Mouse (Mus musculus) G1E (cell line): ENCODE measurements around the gene Kpna3. TPM values are rescaled to one million over a fixed set of nuclear protein-coding genes. Genes with fewer than 3 reads are reported as not detected.
"Not testable (repeated sequence)": the region's sequence is repeated elsewhere in the genome, so short reads cannot be mapped to it uniquely, and the experiment has no call there.

Experiments used
- ATAC-seq: 2 replicates; pipeline ENCODE4 v1.8.0; 2016; ENCODE audit warnings: mild to moderate bottlenecking; ENCODE audit not compliant: insufficient number of reproducible peaks, poor library complexity, low FRiP score, severe bottlenecking; ENCODE audit errors: extremely low read depth
- DNase-seq: peaks from one replicate; pipeline ENCODE4 v3.0.0; 2012; ENCODE audit warnings: low spot score
- H3K27me3 ChIP-seq: 2 replicates; pipeline ENCODE4 v1.6.1; 2012; ENCODE audit warnings: mild to moderate bottlenecking, low read length, inconsistent platforms; ENCODE audit not compliant: insufficient read depth
- H3K36me3 ChIP-seq: replicated peaks from 2 replicates; pipeline ENCODE3; 2012; ENCODE audit warnings: mild to moderate bottlenecking, inconsistent platforms
- H3K4me1 ChIP-seq: 2 replicates; pipeline ENCODE4 v1.6.1; 2012; ENCODE audit warnings: low read depth, low read length, inconsistent platforms, mixed read lengths; ENCODE audit not compliant: insufficient read depth
- H3K4me3 ChIP-seq: 2 replicates; pipeline ENCODE4 v1.5.1; 2012; ENCODE audit warnings: low read depth, mild to moderate bottlenecking, inconsistent platforms, low read length, moderate library complexity, mixed read lengths
- H3K9me3 ChIP-seq: replicated peaks from 2 replicates; pipeline ENCODE4 v1.6.1; 2012; ENCODE audit warnings: inconsistent platforms
- CTCF ChIP-seq: IDR thresholded peaks from 2 replicates; pipeline ENCODE4 v1.5.1; 2012; ENCODE audit warnings: low read depth, low read length, inconsistent platforms, mixed read lengths
- GATA1 ChIP-seq: IDR thresholded peaks from 2 replicates; pipeline ENCODE4 v1.6.1; 2012; ENCODE audit warnings: borderline replicate concordance, low read length, inconsistent platforms, mixed read lengths
- GATA2 ChIP-seq: IDR thresholded peaks from 2 replicates; pipeline ENCODE4 v1.6.1; 2012; ENCODE audit warnings: low read depth, low read length, inconsistent platforms, borderline replicate concordance
- POLR2AphosphoS5 ChIP-seq: IDR thresholded peaks from 2 replicates; pipeline ENCODE4 v1.6.1; 2012; ENCODE audit warnings: low read depth, low read length, inconsistent platforms; ENCODE audit not compliant: insufficient replicate concordance
- TAL1 ChIP-seq: conservative IDR thresholded peaks from 2 replicates; pipeline ENCODE4 v1.6.1; 2012; ENCODE audit warnings: low read depth, low read length, inconsistent platforms, mixed read lengths
- polyA plus RNA-seq: library from polyadenylated mRNA; stranded (reverse); fragments of >175 nt; gene quantifications from 2 replicates; pipeline ENCODE4 v1.2.3, GENCODE M21; 2012
- total RNA-seq, 2 experiments: library from RNA; stranded (forward) in 1 of 2; stranded (reverse) in 1 of 2; fragments of 200-1000 nt in 1 of 2; fragments of >200 nt in 1 of 2; fragmentation: Nextera tagmentation in 1 of 2; gene quantifications; 2 replicates each; pipeline ENCODE4 v1.2.3; 2014 to 2017

The Kpna3 gene
- total and polyA plus RNA-seq, 3 experiments = 11.8 to 79.2 (median 44.9) TPM

- ATAC-seq (no peak), DNase-seq (no peak)
- peaks cover 39% of the 10 kb centered on the region for H3K27me3 ChIP-seq
- H3K36me3 ChIP-seq = no peaks in the 10 kb centered on the region
- no peak overlapping the region for H3K4me3 ChIP-seq
- peaks cover 5% of the 10 kb centered on the region; the same call in 1 of the 2 replicates for H3K4me1 ChIP-seq
- no peaks in the 10 kb centered on the region for H3K9me3 ChIP-seq
- no peak for TF ChIP-seq TAL1
- no peak for TF ChIP-seq CTCF
- TF ChIP-seq GATA2 = no peak
- TF ChIP-seq GATA1 = no peak
Observed at GRCm38 (mm10) chr14:61447775-61448174, 8.1 kb upstream of the Kpna3 start.

- TF ChIP-seq GATA1 (no peak), TAL1 (no peak), CTCF (no peak), POLR2AphosphoS5 (no peak), GATA2 (no peak)
Observed at GRCm38 (mm10) chr14:61439141-61439660, 473 bp downstream of the Kpna3 start.

GRCm38 (mm10) chr14:61438171-61438945 is 1.3 kb downstream of the Kpna3 start:
- 0 out of 2 replicates have a peak, but pooled peaks cover 2% of the 10 kb centered on the region for H3K27me3 ChIP-seq
- H3K36me3 ChIP-seq = peaks cover 15% of the 10 kb centered on the region
- DNase-seq = no peak
- peak overlapping the region; percentile 95; the same call in 1 of the 2 replicates for H3K4me3 ChIP-seq
- no peak for ATAC-seq
- peaks cover 45% of the 10 kb centered on the region for H3K4me1 ChIP-seq
- H3K9me3 ChIP-seq = no peaks in the 10 kb centered on the region
- no peak for TF ChIP-seq CTCF
- no peak for TF ChIP-seq GATA2
- TF ChIP-seq GATA1 = no peak
- no peak for TF ChIP-seq TAL1
- TF ChIP-seq POLR2AphosphoS5 = no peak

More at GRCm38 (mm10) chr14:61439141-61439660, 473 bp downstream of the Kpna3 start:
- Histone ChIP-seq H3K4me1 (peaks cover 39% of the 10 kb centered on the region), H3K9me3 (no peaks in the 10 kb centered on the region), H3K4me3 (peak overlapping the region; percentile 95), H3K36me3 (peaks cover 13% of the 10 kb centered on the region), H3K27me3 (peaks cover 6% of the 10 kb centered on the region; the same call in 1 of the 2 replicates)
- ATAC-seq (no peak), DNase-seq (peak; percentile 45)

DNA sequence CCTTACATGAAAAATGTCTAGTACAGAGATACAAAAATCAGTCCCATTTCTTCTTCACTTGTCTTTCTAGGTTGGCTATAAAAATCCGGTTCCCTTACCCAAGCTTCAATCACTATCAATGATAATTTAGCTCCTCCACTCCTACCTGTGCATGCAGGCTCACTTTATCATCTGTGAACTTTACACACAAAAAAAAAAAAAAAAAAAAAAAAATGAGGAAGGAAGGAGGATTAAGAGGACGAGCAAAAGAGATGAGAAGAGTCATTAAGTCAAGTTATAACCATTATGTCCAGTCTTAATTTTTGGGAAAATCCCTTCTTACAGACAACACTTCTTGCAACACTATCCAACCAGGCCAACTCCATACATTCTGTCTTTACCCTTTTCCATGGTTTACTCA is 2.8 kb downstream of the Kpna3 start:
- ATAC-seq (no peak), DNase-seq (no peak)
- no peaks in the 10 kb centered on the region for H3K9me3 ChIP-seq
- H3K27me3 ChIP-seq = no peaks in the 10 kb centered on the region
- H3K4me1 ChIP-seq = peaks cover 55% of the 10 kb centered on the region
- no peak for TF ChIP-seq GATA2
- TF ChIP-seq GATA1 = no peak
- no peak for TF ChIP-seq POLR2AphosphoS5
- TF ChIP-seq TAL1 = no peak
- no peak for TF ChIP-seq CTCF
- H3K4me3 ChIP-seq = no peak overlapping the region
- peaks cover 24% of the 10 kb centered on the region for H3K36me3 ChIP-seq

DNA sequence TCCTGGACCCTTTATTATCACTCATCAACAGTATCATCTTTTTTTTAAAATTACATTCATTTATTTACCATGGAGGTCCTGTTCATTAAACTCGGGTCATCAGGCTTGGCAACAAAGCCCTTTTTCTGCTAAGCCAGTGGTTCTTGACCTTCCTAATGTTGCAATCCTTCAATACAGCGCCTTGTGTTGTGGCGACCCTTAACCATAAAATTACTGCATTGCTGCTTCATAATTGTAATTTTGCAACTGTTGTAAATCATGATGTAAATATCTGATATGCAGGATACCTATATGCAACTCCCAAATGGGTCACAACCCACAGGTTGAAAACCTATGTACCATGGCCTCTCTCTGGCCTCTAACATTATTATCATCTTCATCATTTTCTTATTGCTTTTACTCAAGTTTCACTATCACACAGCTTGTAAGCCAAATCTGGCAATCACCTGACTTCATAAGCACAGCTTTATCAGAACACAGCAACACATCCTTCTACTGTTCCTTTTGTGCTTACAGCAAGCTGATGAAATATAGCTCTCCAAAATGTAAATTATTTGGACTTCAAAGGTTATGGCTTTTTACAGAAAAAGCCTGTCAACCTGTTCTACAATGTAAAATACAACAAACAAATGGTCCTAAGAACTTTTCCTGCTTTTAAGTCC is 11.4 kb downstream of the Kpna3 start:
- no peak overlapping the region for H3K4me3 ChIP-seq
- no peaks in the 10 kb centered on the region for H3K9me3 ChIP-seq
- no peak for DNase-seq
- H3K36me3 ChIP-seq = peaks cover 23% of the 10 kb centered on the region
- no peaks in the 10 kb centered on the region for H3K27me3 ChIP-seq
- no peak for ATAC-seq
- TF ChIP-seq POLR2AphosphoS5 = no peak
- TF ChIP-seq GATA2 = no peak
- TF ChIP-seq CTCF = no peak
- TF ChIP-seq TAL1 = no peak
- no peak for TF ChIP-seq GATA1
- peaks cover 57% of the 10 kb centered on the region for H3K4me1 ChIP-seq

DNA sequence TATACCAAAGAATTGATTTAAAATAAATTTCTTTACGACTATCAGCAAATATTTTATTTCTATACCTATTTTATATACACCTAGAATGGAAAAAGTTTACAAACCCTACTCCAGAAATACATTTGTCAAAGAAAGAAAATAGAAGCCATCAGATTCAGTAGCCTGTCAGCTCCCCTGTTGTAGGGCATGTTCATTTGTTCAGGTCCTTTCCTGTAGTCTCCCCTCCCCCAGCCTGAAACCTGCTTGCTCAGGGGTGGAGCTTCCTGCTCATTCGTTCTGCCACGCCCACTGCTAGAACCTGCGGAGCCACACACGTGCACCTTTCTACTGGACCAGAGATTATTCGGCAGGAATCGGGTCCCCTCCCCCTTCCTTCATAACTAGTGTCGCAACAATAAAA is 12.6 kb downstream of the Kpna3 start:
- H3K4me1 ChIP-seq = peaks cover 50% of the 10 kb centered on the region
- DNase-seq, H3K4me3 ChIP-seq, H3K9me3 ChIP-seq, H3K27me3 ChIP-seq, ATAC-seq: not testable (repeated sequence)
- H3K36me3 ChIP-seq = peaks cover 21% of the 10 kb centered on the region
